Mouse (Mus musculus) testis, adult 2 months (tissue): ENCODE measurements around the gene P3h3. TPM values are rescaled to one million over a fixed set of nuclear protein-coding genes. Genes with fewer than 3 reads are reported as not detected.

Experiments used
- H3K27ac ChIP-seq: fragments of 200-500 bp; 2 replicates; pipeline ENCODE4 v1.5.1; 2012; ENCODE audit warnings: low read depth, low read length; ENCODE audit not compliant: control insufficient read depth, insufficient read depth
- H3K27me3 ChIP-seq: fragments of 200-500 bp; 2 replicates; pipeline ENCODE4 v1.6.1; 2012; ENCODE audit warnings: mild to moderate bottlenecking, low read length, moderate library complexity; ENCODE audit not compliant: control insufficient read depth, insufficient read depth
- H3K36me3 ChIP-seq: fragments of 200-500 bp; 2 replicates; pipeline ENCODE4 v1.6.1; 2012; ENCODE audit warnings: mild to moderate bottlenecking, low read length; ENCODE audit not compliant: control insufficient read depth, insufficient read depth
- H3K4me1 ChIP-seq: fragments of 200-500 bp; 2 replicates; pipeline ENCODE4 v1.6.1; 2012; ENCODE audit warnings: low read length; ENCODE audit not compliant: control insufficient read depth, insufficient read depth
- H3K4me3 ChIP-seq: fragments of 200-500 bp; 2 replicates; pipeline ENCODE4 v1.5.1; 2012; ENCODE audit warnings: low read depth, mild to moderate bottlenecking, low read length, moderate library complexity, mixed read lengths; ENCODE audit not compliant: control insufficient read depth
- CTCF ChIP-seq: fragments of 200-500 bp; IDR thresholded peaks from 2 replicates; pipeline ENCODE4 v1.5.1; 2012; ENCODE audit warnings: low read depth, mild to moderate bottlenecking, inconsistent platforms, low read length, moderate library complexity; ENCODE audit not compliant: control insufficient read depth, insufficient read depth, insufficient replicate concordance
- POLR2A ChIP-seq: fragments of 200-500 bp; IDR thresholded peaks from 2 replicates; pipeline ENCODE4 v1.6.1; 2012; ENCODE audit warnings: low read depth, mild to moderate bottlenecking, inconsistent platforms, low read length, moderate library complexity; ENCODE audit not compliant: control insufficient read depth
- polyA plus RNA-seq: library from polyadenylated mRNA; depleted of rRNA; stranded (reverse); fragments of >200 nt; gene quantifications from 2 replicates; pipeline ENCODE4 v1.2.3, GENCODE M21; 2012

P3h3 gene
- polyA plus RNA-seq, 1 experiment: 1.5 TPM

DNA sequence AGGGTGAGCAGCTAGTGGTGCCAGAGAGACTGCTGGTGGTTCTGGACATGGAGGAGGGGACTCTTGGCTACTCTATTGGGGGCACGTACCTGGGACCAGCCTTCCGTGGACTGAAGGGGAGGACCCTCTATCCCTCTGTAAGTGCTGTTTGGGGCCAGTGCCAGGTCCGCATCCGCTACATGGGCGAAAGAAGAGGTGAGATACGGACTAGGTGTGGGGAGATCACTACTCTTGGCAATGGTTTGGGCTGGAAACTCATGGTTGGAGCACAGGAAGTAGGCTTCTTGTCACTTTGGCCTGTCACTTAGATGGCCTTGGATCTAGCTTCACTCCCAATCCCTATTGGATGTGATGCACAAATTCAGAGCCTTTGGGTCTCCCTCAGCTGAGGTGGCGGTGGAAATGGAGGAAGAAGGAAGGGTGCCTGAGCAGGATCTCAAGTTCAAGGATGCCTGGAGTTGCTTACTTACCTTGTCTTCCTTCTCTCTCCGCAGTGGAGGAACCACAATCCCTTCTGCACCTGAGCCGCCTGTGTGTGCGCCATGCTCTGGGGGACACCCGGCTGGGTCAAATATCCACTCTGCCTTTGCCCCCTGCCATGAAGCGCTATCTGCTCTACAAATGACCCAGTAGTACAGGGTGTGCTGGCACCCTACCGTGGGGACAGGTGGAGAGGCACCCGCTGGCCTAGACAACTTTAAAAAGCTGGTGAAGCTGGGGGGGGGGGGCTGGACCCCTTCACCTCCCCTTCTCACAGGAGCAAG, 47.6 kb downstream of the P3h3 start:
- no peak overlapping the region for H3K27ac ChIP-seq
- H3K27me3 ChIP-seq: no peaks in the 10 kb centered on the region
- peak overlapping the region; percentile 92 for H3K4me3 ChIP-seq
- TF ChIP-seq POLR2A: no peak
- TF ChIP-seq CTCF: no peak
- H3K36me3 ChIP-seq: peaks cover 2% of the 10 kb centered on the region; the same call in 1 of the 2 replicates
- H3K4me1 ChIP-seq: peaks cover 53% of the 10 kb centered on the region

DNA sequence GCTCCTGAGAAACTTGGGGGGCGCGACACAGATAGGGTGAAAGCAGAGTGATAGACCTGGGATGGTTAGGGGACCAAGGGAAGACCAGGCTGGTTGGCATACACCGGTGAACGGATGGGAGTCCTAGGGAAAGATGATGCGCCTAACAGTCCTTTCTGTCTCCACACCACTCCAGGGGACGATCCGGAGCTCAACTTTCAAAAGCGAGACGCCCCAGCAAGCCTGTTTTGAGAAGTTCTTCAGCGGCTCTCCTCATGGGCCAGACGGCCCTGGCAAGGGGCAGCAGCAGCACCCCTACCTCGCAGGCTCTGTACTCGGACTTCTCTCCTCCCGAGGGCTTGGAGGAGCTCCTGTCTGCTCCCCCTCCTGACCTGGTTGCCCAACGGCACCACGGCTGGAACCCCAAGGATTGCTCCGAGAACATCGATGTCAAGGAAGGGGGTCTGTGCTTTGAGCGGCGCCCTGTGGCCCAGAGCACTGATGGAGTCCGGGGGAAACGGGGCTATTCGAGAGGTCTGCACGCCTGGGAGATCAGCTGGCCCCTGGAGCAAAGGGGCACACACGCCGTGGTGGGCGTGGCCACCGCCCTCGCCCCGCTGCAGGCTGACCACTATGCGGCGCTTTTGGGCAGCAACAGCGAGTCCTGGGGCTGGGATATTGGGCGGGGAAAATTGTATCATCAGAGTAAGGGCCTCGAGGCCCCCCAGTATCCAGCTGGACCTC, 48.3 kb downstream of the P3h3 start:
- Histone ChIP-seq H3K4me1 (peaks cover 50% of the 10 kb centered on the region), H3K27ac (peak overlapping the region; percentile 87), H3K36me3 (peaks cover 2% of the 10 kb centered on the region; the same call in 1 of the 2 replicates), H3K27me3 (no peaks in the 10 kb centered on the region), H3K4me3 (peak overlapping the region; percentile 92)
- TF ChIP-seq CTCF: peak; percentile 48; the same call in 1 of the 2 replicates
- no peak for TF ChIP-seq POLR2A

DNA sequence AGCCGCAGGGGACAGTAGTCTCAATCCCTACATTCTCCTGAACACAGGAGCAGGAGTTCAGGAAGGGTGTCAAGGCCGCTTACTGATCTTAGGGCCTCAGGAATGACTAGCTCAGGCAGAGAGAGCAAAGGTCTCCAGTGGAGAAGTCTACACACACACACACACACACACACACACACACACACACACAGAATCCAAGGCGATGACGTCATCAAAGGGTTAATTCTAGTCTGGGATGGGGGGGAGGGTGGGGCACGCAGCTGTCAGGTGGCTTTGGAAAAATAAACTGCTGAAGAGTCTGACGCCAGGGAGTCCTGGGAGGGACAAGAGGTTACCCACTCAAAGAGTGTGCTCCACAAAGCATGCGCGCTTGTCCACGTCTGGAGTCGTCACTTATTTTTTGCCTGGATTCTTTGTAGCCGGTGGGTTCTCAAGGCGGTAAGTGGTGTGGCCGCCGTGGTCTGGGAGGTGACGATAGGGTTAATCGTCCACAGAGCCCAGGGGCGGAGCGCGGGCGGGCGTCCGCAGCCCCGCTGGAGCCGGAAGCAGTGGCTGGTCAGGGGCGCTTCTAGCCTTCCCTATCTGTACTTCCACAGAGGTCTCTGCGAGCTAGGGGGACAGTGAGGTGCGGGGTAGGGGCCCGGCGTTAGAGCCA, 49.1 kb downstream of the P3h3 start, which contains the start of gene Spsb2:
Gene Spsb2 (plus strand): TSS at position 304 of the 655 bp plus-strand sequence.
- Histone ChIP-seq H3K4me3 (peak within 1 kb of the TSS; percentile 92), H3K36me3 (peaks cover 2% of the 10 kb centered on the region; the same call in 1 of the 2 replicates), H3K27me3 (no peaks in the 10 kb centered on the region), H3K4me1 (peaks cover 45% of the 10 kb centered on the region), H3K27ac (peak within 1 kb of the TSS; percentile 87)
- TF ChIP-seq CTCF (no peak), POLR2A (0 out of 2 replicates have a peak, but pooled peaks have one; percentile 6)

DNA sequence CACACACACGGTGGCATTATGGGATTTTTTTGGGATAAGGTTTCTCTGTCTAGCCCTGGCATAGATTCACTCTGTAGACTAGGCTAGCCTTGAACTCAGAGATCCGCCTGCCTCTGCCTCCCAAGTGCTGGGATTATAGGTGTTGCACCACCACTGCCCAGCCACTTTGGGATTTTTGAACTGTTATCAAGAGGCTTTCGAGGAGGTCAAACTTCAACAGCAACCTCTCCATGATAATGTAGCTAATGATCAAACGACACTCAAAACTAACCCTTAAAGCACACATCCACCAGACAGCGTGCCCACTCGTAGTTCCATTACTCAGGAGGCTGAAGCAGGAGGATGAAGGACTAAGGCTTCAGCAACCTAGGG, 49.6 kb downstream of the P3h3 start:
- H3K4me3 ChIP-seq: peak overlapping the region; percentile 92
- H3K27ac ChIP-seq: peak overlapping the region; percentile 87
- no peaks in the 10 kb centered on the region for H3K27me3 ChIP-seq
- H3K36me3 ChIP-seq: peaks cover 2% of the 10 kb centered on the region; the same call in 1 of the 2 replicates
- peaks cover 41% of the 10 kb centered on the region for H3K4me1 ChIP-seq
- TF ChIP-seq POLR2A (no peak), CTCF (no peak)

DNA sequence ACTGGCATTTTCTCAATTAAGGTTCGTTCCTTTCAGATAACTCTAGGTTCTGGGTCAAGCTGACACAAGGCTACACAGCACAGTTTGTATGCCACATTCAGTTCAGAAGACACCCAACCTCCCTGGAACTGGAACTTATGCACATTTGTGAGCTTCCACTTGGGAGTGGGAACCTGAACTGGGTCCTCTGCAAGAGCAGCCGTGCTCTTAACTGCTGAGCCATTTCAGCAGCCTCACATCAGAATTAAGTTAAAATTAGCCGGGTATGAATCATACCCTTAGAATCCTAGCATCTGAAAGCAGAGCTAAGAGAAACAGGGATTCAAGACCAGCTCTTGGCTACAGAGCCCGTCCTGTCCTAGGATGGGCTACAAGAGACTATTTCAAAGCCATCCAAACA, 50.2 kb downstream of the P3h3 start:
- H3K27ac ChIP-seq: no peak overlapping the region; the same call in 1 of the 2 replicates
- H3K4me3 ChIP-seq: peak overlapping the region; percentile 92
- no peaks in the 10 kb centered on the region for H3K27me3 ChIP-seq
- H3K36me3 ChIP-seq: peaks cover 2% of the 10 kb centered on the region; the same call in 1 of the 2 replicates
- H3K4me1 ChIP-seq: peaks cover 35% of the 10 kb centered on the region
- TF ChIP-seq CTCF (no peak), POLR2A (no peak)

DNA sequence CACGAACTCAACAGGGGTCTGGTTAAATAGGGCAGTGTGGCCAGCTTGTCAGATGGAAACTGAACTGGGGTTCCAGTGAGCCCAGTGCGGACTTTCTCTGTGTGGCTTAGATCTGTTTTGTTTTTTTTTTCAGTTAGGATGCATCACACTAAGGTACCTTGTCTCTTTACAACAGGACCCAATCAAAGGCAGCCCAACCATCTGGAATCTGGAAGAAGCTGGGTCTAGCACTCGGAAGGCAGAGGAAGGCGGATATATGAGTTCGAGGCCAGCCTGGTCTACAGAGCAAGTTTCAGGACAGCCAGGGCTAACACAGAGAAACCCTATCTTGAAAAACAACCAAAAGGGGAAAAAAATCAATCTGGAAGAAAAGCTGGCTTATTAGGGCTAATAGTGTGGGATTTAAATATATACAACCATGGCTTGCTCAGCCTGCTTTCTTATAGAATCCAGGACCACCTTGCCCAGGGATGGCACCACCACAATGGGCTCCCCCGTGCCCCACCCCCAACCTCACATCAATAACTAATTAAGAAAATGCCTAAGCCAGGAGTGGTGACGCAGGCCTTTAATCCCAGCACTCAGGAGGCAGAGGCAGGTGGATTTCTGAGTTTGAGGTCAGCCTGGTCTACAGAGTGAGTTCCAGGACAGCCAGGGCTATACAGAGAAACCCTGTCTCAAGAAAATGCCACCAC, 51.0 kb downstream of the P3h3 start:
- Histone ChIP-seq H3K4me1 (peaks cover 29% of the 10 kb centered on the region), H3K27ac (peak overlapping the region; percentile 82), H3K4me3 (peak overlapping the region; percentile 93), H3K27me3 (no peaks in the 10 kb centered on the region), H3K36me3 (no peaks in the 10 kb centered on the region; the same call in 1 of the 2 replicates)
- TF ChIP-seq CTCF (no peak), POLR2A (no peak)
